Mouse (Mus musculus) heart, postnatal 0 days (tissue): ENCODE measurements at regions not wholly inside any gene's neighbourhood (a gene's known extent, or its start where the extent isn't known, plus 50 kb on each side); places are given as distances from the start of the nearest gene placed in this dataset.

Experiments used
- ATAC-seq: fragments of 200-750 bp; cut with Nextera tagmentation; 2 replicates; pipeline ENCODE4 v1.8.0; 2017; ENCODE audit warnings: low read depth, moderate number of reproducible peaks, moderate library complexity; ENCODE audit not compliant: insufficient read depth
- DNase-seq: peaks from one replicate; pipeline ENCODE4 v3.0.0-alpha.2; 2016; ENCODE audit warnings: low spot score
- H3K27ac ChIP-seq: fragments of 300-500 bp; sonication (generic); 2 replicates; pipeline ENCODE4 v1.5.1; 2014; ENCODE audit warnings: low read depth, mild to moderate bottlenecking
- H3K27me3 ChIP-seq: fragments of 300-500 bp; sonication (generic); 2 replicates; pipeline ENCODE4 v1.6.1; 2014; ENCODE audit warnings: low read length, mixed read lengths; ENCODE audit not compliant: control insufficient read depth, insufficient read depth
- H3K36me3 ChIP-seq: fragments of 300-500 bp; sonication (generic); replicated peaks from 2 replicates; pipeline ENCODE4 v1.6.1; 2014; ENCODE audit warnings: low read length, mixed read lengths; ENCODE audit not compliant: control insufficient read depth, insufficient read depth
- H3K4me1 ChIP-seq: fragments of 300-500 bp; sonication (generic); 2 replicates; pipeline ENCODE4 v1.6.1; 2014; ENCODE audit warnings: antibody characterized with exemption; ENCODE audit not compliant: control insufficient read depth, insufficient read depth
- H3K4me2 ChIP-seq: fragments of 300-500 bp; sonication (generic); 2 replicates; pipeline ENCODE4 v1.6.1; 2014; ENCODE audit warnings: low read depth, mild to moderate bottlenecking, low read length, moderate library complexity
- H3K4me3 ChIP-seq: fragments of 300-500 bp; sonication (generic); 2 replicates; pipeline ENCODE4 v1.5.1; 2014; ENCODE audit warnings: low read depth, low read length
- H3K9ac ChIP-seq: fragments of 300-500 bp; sonication (generic); replicated peaks from 2 replicates; pipeline ENCODE4 v1.6.1; 2014; ENCODE audit warnings: low read depth, low read length, mixed read lengths
- H3K9me3 ChIP-seq: fragments of 300-500 bp; sonication (generic); replicated peaks from 2 replicates; pipeline ENCODE4 v1.6.1; 2016; ENCODE audit warnings: low read length; ENCODE audit not compliant: control insufficient read depth
- CTCF ChIP-seq: IDR thresholded peaks from 2 replicates; pipeline ENCODE4 v1.5.1; 2016; ENCODE audit warnings: antibody characterized with exemption, control low read depth, low read depth
- EP300 ChIP-seq: IDR thresholded peaks from 2 replicates; pipeline ENCODE4 v1.6.1; 2016; ENCODE audit warnings: antibody characterized with exemption, low read depth
- WGBS: fragments of 180-500 bp; shearing (Covaris S2); extraction: QIAGEN DNeasy Blood & Tissue Kit; methylation state at CpG from one replicate; pipeline ENCODE4 v1.1.7; 2014; 5-methylcytosine and 5-hydroxymethylcytosine counted together

DNA sequence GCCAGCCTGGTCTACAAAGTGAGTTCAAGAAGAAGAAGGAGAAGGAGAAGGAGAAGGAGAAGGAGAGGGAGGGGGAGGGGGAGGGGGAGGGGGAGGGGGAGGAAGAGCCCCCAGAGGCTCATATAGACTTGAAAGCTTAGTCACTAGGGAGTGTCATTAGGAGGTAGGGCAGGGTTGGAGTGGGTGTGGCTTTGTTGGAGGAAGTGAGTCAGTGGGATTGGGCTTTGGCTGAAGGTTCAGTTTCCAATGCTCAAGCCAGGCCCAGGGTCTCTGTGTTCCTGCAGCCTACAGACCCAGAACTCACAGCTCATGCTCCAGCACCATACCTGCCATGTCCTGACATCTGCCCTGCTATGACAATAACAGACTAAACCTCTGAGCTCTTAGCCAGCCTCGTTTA is 154.4 kb upstream of the Actbl2 start:
- no peak overlapping the region for H3K4me3 ChIP-seq
- H3K9me3 ChIP-seq, result no peaks in the 10 kb centered on the region
- H3K9ac ChIP-seq, result no peak overlapping the region
- TF ChIP-seq CTCF, result no peak
- no peak for TF ChIP-seq EP300
- no peak overlapping the region for H3K4me2 ChIP-seq
- H3K27ac ChIP-seq, result no peak overlapping the region
- no peaks in the 10 kb centered on the region for H3K4me1 ChIP-seq
- no peaks in the 10 kb centered on the region for H3K27me3 ChIP-seq
- DNase-seq (no peak), ATAC-seq (no peak)
- WGBS, result 83% methylated on average over 1 of the region's 1 CpGs
- H3K36me3 ChIP-seq, result no peaks in the 10 kb centered on the region

DNA sequence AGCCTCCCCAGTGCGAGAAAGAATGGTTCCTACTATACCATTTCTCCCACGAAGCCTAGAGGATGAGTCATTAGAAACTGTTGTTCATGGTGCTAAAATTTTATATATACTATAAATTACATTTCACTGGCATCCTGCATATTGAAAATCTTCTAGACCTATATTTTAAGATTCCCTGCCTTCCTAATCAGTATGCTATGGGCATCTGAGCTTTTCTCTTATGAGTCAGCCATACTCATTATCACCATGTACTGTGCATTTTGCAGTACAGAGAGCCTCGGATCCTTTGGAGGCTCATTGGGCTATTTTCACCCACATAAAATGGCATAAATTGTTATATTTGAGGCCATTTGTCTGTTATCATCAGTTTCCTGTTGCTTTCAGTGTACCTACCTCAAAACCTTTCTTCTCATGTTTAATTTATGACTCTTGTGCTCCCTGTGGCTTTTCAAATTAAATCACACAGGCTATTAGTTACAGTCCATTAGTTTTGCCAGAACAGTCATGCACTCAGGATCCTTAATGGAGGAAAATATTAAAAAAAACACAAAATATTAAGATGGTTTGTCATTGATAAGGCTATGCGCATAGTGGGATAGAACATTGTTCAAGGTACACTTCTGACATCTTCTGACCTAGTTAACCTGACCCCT is 150.1 kb upstream of the Actbl2 start:
- DNase-seq (no peak), ATAC-seq (no peak)
- H3K9me3 ChIP-seq, result no peaks in the 10 kb centered on the region
- H3K36me3 ChIP-seq, result no peaks in the 10 kb centered on the region
- no peaks in the 10 kb centered on the region for H3K27me3 ChIP-seq
- no peaks in the 10 kb centered on the region for H3K4me1 ChIP-seq
- H3K9ac ChIP-seq, result no peak overlapping the region
- WGBS, result 79% methylated on average over 4 of the region's 4 CpGs
- no peak overlapping the region for H3K4me2 ChIP-seq
- no peak overlapping the region for H3K4me3 ChIP-seq
- no peak overlapping the region for H3K27ac ChIP-seq
- TF ChIP-seq CTCF (no peak), EP300 (no peak)

DNA sequence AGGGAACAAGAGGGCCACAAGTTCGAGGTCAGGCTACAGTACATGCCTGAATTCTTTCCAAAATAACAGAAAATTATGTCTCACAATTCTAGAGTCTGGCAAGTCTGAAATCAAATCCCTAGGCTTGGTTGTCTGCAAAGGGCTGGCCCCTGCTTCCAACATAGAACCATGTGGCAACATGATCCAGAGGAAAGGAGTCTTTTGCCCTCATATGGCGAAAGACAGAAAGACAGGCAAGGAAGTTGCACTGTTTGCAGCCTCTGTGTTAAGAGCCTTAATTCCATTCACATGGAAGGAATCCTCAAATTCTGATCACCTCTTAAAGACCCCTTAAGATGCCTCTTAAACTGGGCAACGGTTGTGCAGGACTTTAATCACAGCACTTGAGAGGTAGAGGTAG is 123.7 kb upstream of the Actbl2 start:
- Histone ChIP-seq H3K4me1 (no peaks in the 10 kb centered on the region), H3K36me3 (no peaks in the 10 kb centered on the region), H3K4me3 (no peak overlapping the region), H3K9me3 (no peaks in the 10 kb centered on the region), H3K27me3 (no peaks in the 10 kb centered on the region), H3K27ac (no peak overlapping the region), H3K4me2 (no peak overlapping the region), H3K9ac (no peak overlapping the region)
- 69% methylated on average over 3 of the region's 3 CpGs for WGBS
- no peak for ATAC-seq
- no peak for DNase-seq
- TF ChIP-seq EP300, result no peak
- TF ChIP-seq CTCF, result no peak

DNA sequence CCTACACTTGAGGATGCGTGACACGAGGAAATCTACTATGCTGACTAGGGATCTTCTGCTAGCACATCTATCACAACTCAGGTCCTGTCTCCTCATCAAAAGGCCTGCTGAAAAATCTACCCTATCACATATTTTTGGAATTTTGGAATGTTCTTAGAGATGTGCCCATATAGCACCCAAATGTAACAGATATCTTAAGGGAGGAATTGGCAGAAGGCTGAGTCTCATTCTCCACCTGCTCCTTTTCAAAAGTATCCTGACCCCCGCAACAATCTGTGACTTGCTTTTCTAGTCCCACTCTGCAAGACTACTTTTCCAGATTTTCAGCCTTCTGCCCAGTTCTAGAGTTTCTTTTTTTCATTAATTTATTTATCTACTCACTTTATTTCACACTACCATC is 118.4 kb upstream of the Actbl2 start:
- Histone ChIP-seq H3K4me2 (no peak overlapping the region), H3K4me1 (no peaks in the 10 kb centered on the region), H3K4me3 (no peak overlapping the region), H3K9me3 (no peaks in the 10 kb centered on the region), H3K9ac (no peak overlapping the region), H3K36me3 (no peaks in the 10 kb centered on the region), H3K27ac (no peak overlapping the region), H3K27me3 (no peaks in the 10 kb centered on the region)
- 83% methylated on average over 3 of the region's 3 CpGs for WGBS
- TF ChIP-seq EP300, result no peak
- TF ChIP-seq CTCF, result no peak
- no peak for DNase-seq
- no peak for ATAC-seq

DNA sequence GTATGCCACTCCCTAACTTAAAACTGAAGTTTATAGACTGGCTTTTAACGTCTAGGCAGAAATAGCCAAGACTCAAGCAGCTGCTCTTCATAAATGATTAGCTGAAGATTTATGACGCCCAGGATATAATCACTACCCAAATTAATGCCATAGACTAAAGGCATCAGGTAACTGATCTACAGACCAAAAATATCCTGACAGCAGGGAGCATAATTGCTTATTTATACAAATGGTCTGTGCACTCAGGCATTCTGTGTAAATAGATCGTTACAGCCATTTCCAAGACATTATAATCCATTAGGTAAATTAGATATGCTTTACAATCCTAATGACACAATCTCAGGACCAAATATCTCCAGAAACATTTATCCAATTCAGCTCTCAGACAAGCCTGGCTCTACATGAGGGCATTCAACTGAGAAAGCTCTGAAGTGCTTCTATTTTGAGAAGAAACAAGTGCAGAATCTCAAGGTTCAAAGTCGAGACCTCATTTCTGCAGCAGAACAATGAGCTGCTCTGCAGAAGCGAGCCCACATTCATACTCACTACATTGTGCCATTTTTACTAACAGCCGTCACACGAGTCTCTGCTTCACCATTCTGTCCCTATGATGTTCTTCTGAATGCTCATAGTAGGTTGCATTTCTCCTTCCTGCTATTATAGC is 111.9 kb upstream of the Actbl2 start:
- no peaks in the 10 kb centered on the region for H3K27me3 ChIP-seq
- H3K4me3 ChIP-seq, result no peak overlapping the region
- WGBS, result 53% methylated on average over 7 of the region's 7 CpGs
- no peak overlapping the region for H3K4me2 ChIP-seq
- H3K4me1 ChIP-seq, result no peaks in the 10 kb centered on the region
- no peaks in the 10 kb centered on the region for H3K9me3 ChIP-seq
- no peak overlapping the region for H3K27ac ChIP-seq
- no peak overlapping the region for H3K9ac ChIP-seq
- no peak for DNase-seq
- H3K36me3 ChIP-seq, result no peaks in the 10 kb centered on the region
- ATAC-seq, result no peak
- no peak for TF ChIP-seq EP300
- TF ChIP-seq CTCF, result no peak

DNA sequence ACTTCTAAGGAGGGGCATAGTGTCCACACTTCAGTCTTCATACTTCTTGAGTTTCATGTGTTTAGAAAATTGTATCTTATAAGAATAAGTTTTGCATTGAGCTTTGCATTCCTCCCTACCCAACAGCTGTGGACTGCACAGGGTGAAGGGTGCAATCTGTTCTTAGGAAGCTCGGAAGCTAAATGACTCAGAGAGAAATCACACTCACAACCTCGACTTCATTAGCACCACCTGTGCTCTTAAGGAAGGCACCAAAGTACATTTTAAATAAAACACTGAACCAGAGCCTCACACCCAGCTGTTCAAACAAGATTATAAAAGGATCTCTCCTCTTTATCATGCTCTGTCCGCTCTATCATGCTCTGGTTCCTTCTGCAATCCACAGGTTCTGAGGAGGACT is 110.1 kb upstream of the Actbl2 start:
- H3K9me3 ChIP-seq, result no peaks in the 10 kb centered on the region
- no peak overlapping the region for H3K4me2 ChIP-seq
- no peaks in the 10 kb centered on the region for H3K36me3 ChIP-seq
- H3K4me1 ChIP-seq, result no peaks in the 10 kb centered on the region
- no peaks in the 10 kb centered on the region for H3K27me3 ChIP-seq
- H3K9ac ChIP-seq, result no peak overlapping the region
- H3K4me3 ChIP-seq, result no peak overlapping the region
- TF ChIP-seq CTCF, result no peak
- TF ChIP-seq EP300, result no peak
- H3K27ac ChIP-seq, result no peak overlapping the region
- DNase-seq (no peak), ATAC-seq (no peak)
- 76% methylated on average over 3 of the region's 3 CpGs for WGBS
